Mouse (Mus musculus): ENCODE data around the gene Marf1.
"Not testable (repeated sequence)": the region's sequence is repeated elsewhere in the genome, so short reads cannot be mapped to it uniquely, and the experiment has no call there.

Gene Marf1

DNA sequence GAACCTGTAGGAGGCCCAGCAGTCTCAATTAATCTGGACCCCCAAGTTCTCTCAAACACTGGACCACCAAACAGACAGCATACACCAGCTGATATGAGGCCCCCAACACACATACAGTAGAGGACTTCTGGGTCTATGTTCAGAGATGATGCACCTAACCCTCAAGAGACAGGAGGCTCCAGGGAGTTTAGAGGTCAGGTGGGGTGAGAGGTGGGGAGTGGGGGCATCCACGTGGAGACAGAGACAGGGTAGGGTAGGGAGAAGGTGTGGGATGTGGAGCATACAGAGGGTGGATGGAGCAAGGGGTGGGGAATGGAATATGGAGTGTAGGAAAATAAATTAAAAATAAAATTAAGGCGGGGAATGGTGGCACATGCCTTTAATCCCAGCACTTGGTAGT, 94.5 kb downstream of the Marf1 start:
- not testable (repeated sequence) for DNase-seq (ENCODE audit: low read depth)

DNA sequence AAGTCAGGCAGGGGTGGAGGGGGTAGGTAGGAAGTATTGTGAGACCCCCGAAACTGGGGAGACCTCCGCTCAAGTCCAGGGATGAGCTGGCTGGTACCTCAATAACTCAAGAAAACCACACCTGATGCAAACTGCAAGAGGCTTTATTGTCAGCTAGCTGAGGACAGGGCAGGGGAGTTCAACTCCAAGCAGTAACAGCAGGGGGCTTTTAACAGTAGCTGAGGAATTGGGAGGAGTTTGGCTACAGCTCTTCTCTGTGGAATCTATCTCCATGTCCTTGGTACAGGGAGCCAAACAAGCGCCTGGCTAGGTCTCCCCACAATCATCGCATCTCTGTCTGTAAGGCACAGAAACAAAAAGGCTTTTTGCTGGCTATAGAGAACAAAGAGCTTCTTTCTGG, 96.6 kb downstream of the Marf1 start:
- not testable (repeated sequence) for DNase-seq (ENCODE audit: low read depth)

DNA sequence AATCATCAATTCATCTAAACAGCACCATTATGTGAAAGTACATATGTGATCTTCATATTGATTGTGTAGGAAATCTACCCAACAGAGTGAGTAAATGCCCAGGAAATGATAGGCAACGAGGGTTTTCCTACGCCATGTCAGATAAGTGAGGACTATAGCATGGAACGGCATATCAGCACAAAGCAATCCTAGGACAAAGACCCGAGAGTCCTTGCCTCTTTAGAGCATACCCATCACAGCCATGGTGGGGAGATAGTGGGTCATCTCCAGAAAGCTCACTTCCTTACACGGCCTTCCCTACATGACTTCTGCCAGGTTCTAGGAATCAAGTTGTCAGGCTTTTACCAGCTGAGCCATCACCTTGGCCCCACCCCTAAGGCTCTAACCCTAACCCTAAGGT, 103.3 kb downstream of the Marf1 start:
- no peak for DNase-seq (ENCODE audit: low read depth)

Data from induced T-regulatory cell, adult 2 months (primary cell).